Mouse (Mus musculus) E14TG2a.4 (cell line): ENCODE measurements at regions not wholly inside any gene's neighbourhood (a gene's known extent, or its start where the extent isn't known, plus 50 kb on each side); places are given as distances from the start of the nearest gene placed in this dataset.

Experiments used
- H3K27me3 ChIP-seq: 2 replicates; pipeline ENCODE4 v1.6.1; 2014; ENCODE audit warnings: low read length, control low read depth; ENCODE audit not compliant: insufficient read depth
- H3K36me3 ChIP-seq: 2 replicates; pipeline ENCODE4 v1.6.1; 2014; ENCODE audit warnings: low read length, control low read depth; ENCODE audit not compliant: insufficient read depth
- H3K4me1 ChIP-seq: replicated peaks from 2 replicates; pipeline ENCODE4 v1.6.1; 2014; ENCODE audit warnings: low read depth, low read length, control low read depth
- H3K4me3 ChIP-seq: replicated peaks from 2 replicates; pipeline ENCODE4 v1.5.1; 2014; ENCODE audit warnings: mild to moderate bottlenecking, low read length
- H3K9me3 ChIP-seq: 2 replicates; pipeline ENCODE4 v1.6.1; 2014; ENCODE audit warnings: low read length, control low read depth
- CTCF ChIP-seq: conservative IDR thresholded peaks from 2 replicates; pipeline ENCODE4 v1.5.1; 2014; ENCODE audit warnings: low read length
- NANOG ChIP-seq: IDR thresholded peaks from 2 replicates; pipeline ENCODE4 v1.6.1; 2014; ENCODE audit warnings: borderline replicate concordance, low read length, mixed read lengths
- POU5F1 ChIP-seq: IDR thresholded peaks from 2 replicates; pipeline ENCODE4 v1.6.1; 2014; ENCODE audit warnings: low read length, borderline replicate concordance

GRCm38 (mm10) chr8:44025926-44026325 lies 316.1 kb upstream of the Adam34 start:
- Histone ChIP-seq H3K27me3 (no peaks in the 10 kb centered on the region), H3K4me1 (no peaks in the 10 kb centered on the region), H3K36me3 (no peaks in the 10 kb centered on the region), H3K9me3 (no peaks in the 10 kb centered on the region), H3K4me3 (no peak overlapping the region)
- TF ChIP-seq POU5F1 (no peak), CTCF (peak; percentile 96)

GRCm38 (mm10) chr8:44024028-44024427 lies 314.2 kb upstream of the Adam34 start:
- Histone ChIP-seq H3K4me3 (no peak overlapping the region), H3K4me1 (no peaks in the 10 kb centered on the region), H3K9me3 (no peaks in the 10 kb centered on the region), H3K27me3 (no peaks in the 10 kb centered on the region), H3K36me3 (no peaks in the 10 kb centered on the region)
- no peak for TF ChIP-seq NANOG
- no peak for TF ChIP-seq CTCF
- no peak for TF ChIP-seq POU5F1
